8 mouse cellular contexts compared by ENCODE assay signal in the genomic region with DNA sequence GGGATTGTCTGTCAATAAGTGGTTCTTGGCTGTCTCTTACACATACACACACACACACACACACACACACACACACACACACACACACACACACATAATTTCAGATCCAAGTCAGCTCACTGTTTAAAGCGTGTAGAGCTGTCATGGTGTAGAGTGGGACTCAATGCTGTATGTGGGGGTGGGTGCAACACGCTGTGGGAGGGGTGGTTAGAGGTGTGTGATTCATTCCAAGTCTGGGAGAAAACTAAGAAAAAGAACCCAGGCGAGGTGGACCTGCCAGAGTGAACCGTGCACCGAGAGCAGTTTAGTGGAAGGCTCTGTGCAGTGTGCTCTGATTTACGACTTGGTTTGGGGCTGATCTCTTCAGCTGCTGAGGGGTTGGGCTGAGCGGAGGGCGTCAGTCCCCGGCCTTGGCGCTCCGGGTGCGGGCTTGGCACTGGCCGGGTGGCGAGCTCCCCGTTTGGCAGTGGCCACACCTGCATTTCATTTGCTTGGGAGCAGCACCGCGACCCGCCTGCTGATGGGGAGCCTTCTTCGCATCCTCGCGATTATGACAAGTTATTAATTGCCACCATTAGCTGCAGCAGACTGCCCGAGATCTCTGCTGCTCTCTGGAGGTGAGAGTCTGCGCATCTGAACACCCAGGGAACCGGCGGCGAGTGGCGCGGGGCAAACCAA.
DNase-seq lines count a peak whose midpoint lies in the region; ATAC-seq lines count a peak whose summit lies in the region.

No protein-coding gene starts in this region.

- no peak overlapping the region for H3K9ac ChIP-seq in intestine, embryonic 16.5 days (ENCODE audit: low read depth, low read length)
- H3K9ac ChIP-seq in midbrain, embryonic 13.5 days (replicated peaks): peak overlapping the region; percentile 48; the same call in 1 of the 2 replicates

- no peak for ATAC-seq in intestine, embryonic 16.5 days
- ATAC-seq in midbrain, embryonic 13.5 days: peak; percentile 82

- H3K4me2 ChIP-seq in intestine, embryonic 16.5 days (ENCODE audit: low read depth, low read length): peak overlapping the region; percentile 48
- peak overlapping the region; percentile 50 for H3K4me2 ChIP-seq in midbrain, embryonic 13.5 days (replicated peaks)

- peak overlapping the region; percentile 31 for H3K4me3 ChIP-seq in intestine, embryonic 16.5 days (ENCODE audit: low read length)
- H3K4me3 ChIP-seq in midbrain, embryonic 13.5 days (replicated peaks): peak overlapping the region; percentile 33

- 34% methylated on average over 28 of the region's 28 CpGs for WGBS in intestine, embryonic 16.5 days
- 45% methylated on average over 28 of the region's 28 CpGs for WGBS in midbrain, embryonic 13.5 days

- no peaks in the 10 kb centered on the region for H3K4me1 ChIP-seq in intestine, embryonic 16.5 days (ENCODE audit: control insufficient read depth, insufficient read depth, low read length)
- peaks cover 3% of the 10 kb centered on the region; the same call in 1 of the 2 replicates for H3K4me1 ChIP-seq in midbrain, embryonic 13.5 days (replicated peaks)

- no peaks in the 10 kb centered on the region for H3K9me3 ChIP-seq in intestine, embryonic 16.5 days (ENCODE audit: control insufficient read depth, low read length)
- H3K9me3 ChIP-seq in midbrain, embryonic 13.5 days: no peaks in the 10 kb centered on the region

- H3K36me3 ChIP-seq in intestine, embryonic 16.5 days (ENCODE audit: control insufficient read depth, insufficient read depth, low read length): no peaks in the 10 kb centered on the region
- H3K36me3 ChIP-seq in midbrain, embryonic 13.5 days: no peaks in the 10 kb centered on the region

- DNase-seq in cerebellum, postnatal 10 days: peak; percentile 38 to 42
- no peak for DNase-seq in cerebellum, adult 9-11 months
- DNase-seq in ovary, postnatal 36 days (ENCODE audit: low spot score): peak; percentile 26
- DNase-seq in ovary, postnatal 10 days (ENCODE audit: low spot score): no peak
- DNase-seq in spleen, postnatal 10 days (ENCODE audit: low spot score in 2 of 2): no peak
- DNase-seq in thymus, postnatal 0 days (ENCODE audit: low spot score): no peak

- H3K27me3 ChIP-seq in intestine, embryonic 16.5 days (replicated peaks; ENCODE audit: control insufficient read depth, insufficient read depth, low read length): no peaks in the 10 kb centered on the region
- peaks cover 5% of the 10 kb centered on the region; the same call in 1 of the 2 replicates for H3K27me3 ChIP-seq in midbrain, embryonic 13.5 days

- no peak overlapping the region for H3K27ac ChIP-seq in intestine, embryonic 16.5 days (ENCODE audit: low read length)
- no peak overlapping the region for H3K27ac ChIP-seq in midbrain, embryonic 13.5 days

Comparison
In these comparisons a context has a peak if more than half of its experiments do, and no peak if none do; other contexts are left out.
1. DNase-seq: peak in cerebellum, postnatal 10 days (2 of 2) and ovary, postnatal 36 days (single experiment); none in cerebellum, adult 9-11 months (single experiment), ovary, postnatal 10 days (single experiment), spleen, postnatal 10 days (0 of 2) and thymus, postnatal 0 days (single experiment).